Mouse (Mus musculus): ENCODE data around the gene Dact3. TPM values are rescaled to one million over a fixed set of nuclear protein-coding genes. Genes with fewer than 3 reads are reported as not detected.
A peak's percentile ranks its signal among the peaks of the same experiment; 100 is the strongest.

Gene Dact3
- polyA plus RNA-seq, 2 experiments = 11.5 to 64.3 TPM

DNA sequence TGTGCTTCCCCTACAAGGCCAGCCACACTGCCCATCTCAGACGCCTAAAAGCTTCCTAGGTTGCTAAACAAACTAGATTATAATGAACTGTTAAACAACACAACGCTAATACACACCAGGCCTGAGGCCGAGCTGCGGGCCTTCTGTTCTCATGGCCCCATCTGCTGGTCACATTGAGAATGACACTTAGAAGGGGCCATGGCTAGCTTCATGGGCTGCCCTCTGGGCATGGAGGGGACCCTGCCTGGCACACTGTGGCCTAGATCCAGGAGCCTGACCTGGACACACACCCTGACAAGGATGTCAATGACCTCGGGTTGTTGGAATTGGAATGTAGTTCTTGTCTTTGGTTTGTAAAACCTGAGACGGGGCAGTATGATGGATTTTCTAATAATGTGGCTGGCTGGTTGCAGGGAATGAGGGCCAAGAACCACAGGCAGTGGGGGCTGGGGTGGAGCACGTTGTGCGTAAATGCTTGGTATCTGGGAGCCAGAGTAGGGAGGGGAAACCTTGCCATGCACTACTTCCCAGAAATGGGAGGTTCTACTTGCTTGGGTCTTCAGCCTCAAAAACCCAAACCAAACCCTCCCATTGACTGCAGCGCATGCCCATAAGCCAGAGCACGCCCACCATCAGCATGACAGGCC, 38.8 kb downstream of the Dact3 start:
- no peak overlapping the region for H3K27ac ChIP-seq (replicated peaks; ENCODE audit: low read depth, low read length)

DNA sequence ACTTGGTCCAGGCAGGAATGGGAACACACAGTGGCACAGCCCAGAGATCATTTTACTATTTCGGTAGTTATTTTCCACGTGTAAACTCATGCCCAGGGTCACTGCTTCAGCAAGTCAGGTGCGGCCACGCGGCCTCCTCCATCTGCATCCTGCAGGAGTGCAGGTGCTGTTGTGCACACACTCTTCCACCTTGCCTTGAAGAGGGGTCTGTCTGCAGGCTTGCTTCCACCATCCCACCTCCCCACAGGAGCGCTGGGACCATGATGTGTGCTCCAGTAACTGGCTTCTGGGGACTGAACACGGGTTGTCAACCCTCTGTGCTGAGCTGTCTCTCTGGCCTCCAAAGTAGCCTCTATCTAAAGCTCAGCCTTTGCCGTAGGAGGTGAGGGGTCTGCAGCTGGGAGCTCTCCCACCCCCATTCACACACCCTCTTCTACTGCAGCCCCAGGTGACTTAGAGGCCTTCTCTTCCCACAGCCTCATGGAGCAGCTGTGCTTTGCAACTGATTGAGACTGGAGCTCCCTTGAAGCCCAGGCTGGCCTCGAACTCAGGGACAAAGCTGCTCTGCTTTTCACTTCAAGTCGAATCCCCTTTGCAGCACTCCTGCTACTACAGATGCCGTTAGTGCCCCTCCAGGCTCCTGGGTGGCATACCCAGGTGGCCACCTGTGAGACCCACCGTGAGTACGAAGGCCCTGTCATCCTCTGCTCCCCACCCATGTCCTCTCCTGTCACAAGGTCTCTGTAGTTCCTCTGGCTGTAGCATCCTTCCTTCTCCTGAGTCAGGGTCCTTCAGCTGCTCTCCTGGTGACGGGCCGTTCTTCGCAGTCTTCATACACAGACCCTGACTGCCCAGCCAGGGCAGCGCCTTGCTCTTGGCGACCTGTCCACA, 39.6 kb downstream of the Dact3 start:
- no peaks in the 10 kb centered on the region for H3K9me3 ChIP-seq (ENCODE audit: control insufficient read depth, low read length)
- ATAC-seq (ENCODE audit: low FRiP score, low read depth) = no peak
- peaks cover 7% of the 10 kb centered on the region for H3K4me1 ChIP-seq (ENCODE audit: control insufficient read depth, insufficient read depth, low read length)
- H3K27ac ChIP-seq (replicated peaks; ENCODE audit: low read depth, low read length) = no peak overlapping the region
- no peak for DNase-seq (ENCODE audit: low spot score)
- TF ChIP-seq POLR2A (IDR thresholded peaks at IDR 0.05; ENCODE audit: borderline replicate concordance, extremely low read depth, insufficient read depth, insufficient read length) = no peak
- no peak overlapping the region for H3K4me2 ChIP-seq (replicated peaks; ENCODE audit: low read depth, low read length, severe bottlenecking)
- H3K9ac ChIP-seq (ENCODE audit: low read depth, low read length, severe bottlenecking) = no peak overlapping the region
- no peak overlapping the region for H3K4me3 ChIP-seq (replicated peaks; ENCODE audit: low read length)
- peaks cover 59% of the 10 kb centered on the region for H3K36me3 ChIP-seq (ENCODE audit: control insufficient read depth, insufficient read depth, low read length)
- no peaks in the 10 kb centered on the region for H3K27me3 ChIP-seq (ENCODE audit: control insufficient read depth, insufficient read depth, low read length)
- 82% methylated on average over 18 of the region's 18 CpGs for WGBS

More for the DNA sequence above, 38.8 kb downstream of the Dact3 start:
- Histone ChIP-seq H3K27me3 (ENCODE audit: control insufficient read depth, insufficient read depth, low read length) (no peaks in the 10 kb centered on the region), H3K36me3 (ENCODE audit: control insufficient read depth, insufficient read depth, low read length) (peaks cover 51% of the 10 kb centered on the region), H3K9me3 (ENCODE audit: control insufficient read depth, low read length) (no peaks in the 10 kb centered on the region), H3K4me1 (ENCODE audit: control insufficient read depth, insufficient read depth, low read length) (peaks cover 5% of the 10 kb centered on the region; the same call in 1 of the 2 replicates), H3K4me3 (replicated peaks; ENCODE audit: low read length) (no peak overlapping the region), H3K9ac (ENCODE audit: low read depth, low read length, severe bottlenecking) (no peak overlapping the region), H3K4me2 (replicated peaks; ENCODE audit: low read depth, low read length, severe bottlenecking) (no peak overlapping the region)
- DNase-seq (ENCODE audit: low spot score) = peak; percentile 71
- peak; percentile 60 for ATAC-seq (ENCODE audit: low FRiP score, low read depth)
- TF ChIP-seq POLR2A (IDR thresholded peaks at IDR 0.05; ENCODE audit: borderline replicate concordance, extremely low read depth, insufficient read depth, insufficient read length) = no peak
- WGBS = 36% methylated on average over 10 of the region's 10 CpGs

DNA sequence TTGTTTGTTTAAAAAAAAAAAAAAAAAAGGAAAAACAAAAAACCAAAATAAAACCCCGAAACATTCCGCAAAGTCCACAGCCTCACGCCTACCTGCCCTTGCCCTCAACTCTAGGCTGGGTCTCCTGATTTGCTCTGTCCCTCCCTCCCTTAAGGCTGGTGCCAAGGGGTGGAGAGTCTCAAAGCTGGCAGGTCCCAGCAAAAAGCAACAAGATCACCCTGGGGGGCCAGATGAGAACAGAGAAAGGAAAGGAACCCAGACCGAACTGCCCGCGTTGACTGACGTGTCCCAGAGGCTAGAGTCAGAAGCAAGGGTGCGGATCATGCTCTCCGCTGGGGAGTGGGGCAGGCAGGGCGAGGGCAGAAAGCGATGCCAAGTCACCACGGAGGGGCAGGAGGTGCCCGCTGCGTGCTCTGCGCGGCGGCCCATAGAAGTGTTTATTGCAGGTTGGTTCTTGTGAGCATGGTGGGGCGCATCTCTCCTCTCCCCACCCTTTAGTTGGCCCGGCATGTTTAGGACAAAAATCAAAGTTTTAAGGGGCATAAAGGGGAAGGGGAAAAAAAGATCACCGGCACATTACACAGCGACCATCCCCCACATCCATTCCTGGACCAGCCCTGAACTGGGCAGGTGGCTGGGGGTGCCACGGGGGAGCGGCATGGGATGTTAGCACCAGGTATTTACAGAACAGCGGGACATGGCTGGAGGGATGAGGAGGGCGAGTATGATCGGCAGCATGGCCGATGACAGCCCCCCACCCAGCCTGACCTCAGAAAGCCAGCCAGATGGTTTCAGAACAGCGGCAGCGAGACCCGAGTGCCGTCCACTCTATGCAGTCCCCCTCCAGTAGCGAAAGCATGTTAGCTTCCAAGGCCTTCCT, 40.6 kb downstream of the Dact3 start:
- DNase-seq (ENCODE audit: low spot score) = no peak
- Histone ChIP-seq H3K9me3 (ENCODE audit: control insufficient read depth, low read length) (no peaks in the 10 kb centered on the region), H3K27ac (replicated peaks; ENCODE audit: low read depth, low read length) (no peak overlapping the region), H3K4me3 (replicated peaks; ENCODE audit: low read length) (no peak overlapping the region), H3K4me1 (ENCODE audit: control insufficient read depth, insufficient read depth, low read length) (peaks cover 16% of the 10 kb centered on the region), H3K27me3 (ENCODE audit: control insufficient read depth, insufficient read depth, low read length) (no peaks in the 10 kb centered on the region), H3K36me3 (ENCODE audit: control insufficient read depth, insufficient read depth, low read length) (peaks cover 63% of the 10 kb centered on the region), H3K4me2 (replicated peaks; ENCODE audit: low read depth, low read length, severe bottlenecking) (no peak overlapping the region), H3K9ac (ENCODE audit: low read depth, low read length, severe bottlenecking) (no peak overlapping the region)
- WGBS = 91% methylated on average over 32 of the region's 32 CpGs
- TF ChIP-seq POLR2A (IDR thresholded peaks at IDR 0.05; ENCODE audit: borderline replicate concordance, extremely low read depth, insufficient read depth, insufficient read length) = no peak
- ATAC-seq (ENCODE audit: low FRiP score, low read depth) = no peak

DNA sequence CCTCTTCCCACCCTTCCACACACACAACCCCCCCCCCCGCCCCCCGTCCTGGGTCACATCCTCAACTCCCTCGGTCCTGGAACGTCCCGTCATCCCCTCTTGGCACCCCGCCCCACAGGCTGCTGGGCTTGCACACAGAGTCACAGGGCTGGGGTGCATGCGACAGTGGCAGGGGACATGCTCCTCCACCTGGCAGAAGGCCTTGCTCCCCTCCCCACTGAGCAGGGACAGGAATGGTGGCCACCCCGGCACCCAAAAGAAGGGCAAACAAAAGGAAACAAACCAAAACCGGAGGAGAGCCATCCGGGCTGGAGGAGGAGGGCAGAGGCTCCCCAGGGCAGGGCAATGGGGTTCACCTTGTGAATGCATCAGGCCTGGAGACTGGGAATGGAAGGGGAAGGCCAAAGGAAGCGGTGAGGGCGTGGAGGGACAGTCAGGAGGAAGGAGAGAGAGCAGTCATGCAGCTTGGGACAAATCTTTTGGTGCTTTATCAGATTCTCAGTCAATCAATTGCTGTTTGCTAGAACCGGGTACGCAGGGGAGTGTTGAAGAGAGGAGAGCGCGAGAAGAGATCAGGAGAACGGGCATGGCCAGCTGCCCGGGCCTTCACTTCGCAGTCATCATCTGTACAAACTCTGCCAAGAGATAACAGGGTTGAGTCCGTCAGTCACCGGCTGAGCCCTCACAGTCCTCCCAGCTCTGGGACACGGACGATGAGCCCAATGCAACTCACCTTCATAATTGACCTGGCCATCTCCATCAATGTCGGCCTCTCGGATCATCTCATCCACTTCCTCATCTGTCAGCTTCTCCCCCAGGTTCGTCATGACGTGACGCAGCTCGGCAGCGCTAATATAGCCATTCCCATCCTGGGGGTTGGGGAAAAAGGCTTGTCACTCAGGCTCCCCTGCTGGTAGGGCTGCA, 41.5 kb downstream of the Dact3 start:
- no peak for DNase-seq (ENCODE audit: low spot score)
- H3K4me3 ChIP-seq (replicated peaks; ENCODE audit: low read length) = no peak overlapping the region
- no peak overlapping the region for H3K4me2 ChIP-seq (replicated peaks; ENCODE audit: low read depth, low read length, severe bottlenecking)
- WGBS = 87% methylated on average over 30 of the region's 30 CpGs
- no peak for TF ChIP-seq POLR2A (IDR thresholded peaks at IDR 0.05; ENCODE audit: borderline replicate concordance, extremely low read depth, insufficient read depth, insufficient read length)
- no peaks in the 10 kb centered on the region for H3K27me3 ChIP-seq (ENCODE audit: control insufficient read depth, insufficient read depth, low read length)
- no peak for ATAC-seq (ENCODE audit: low FRiP score, low read depth)
- H3K9ac ChIP-seq (ENCODE audit: low read depth, low read length, severe bottlenecking) = no peak overlapping the region
- no peaks in the 10 kb centered on the region for H3K9me3 ChIP-seq (ENCODE audit: control insufficient read depth, low read length)
- peaks cover 63% of the 10 kb centered on the region for H3K36me3 ChIP-seq (ENCODE audit: control insufficient read depth, insufficient read depth, low read length)
- H3K27ac ChIP-seq (replicated peaks; ENCODE audit: low read depth, low read length) = no peak overlapping the region
- peaks cover 25% of the 10 kb centered on the region for H3K4me1 ChIP-seq (ENCODE audit: control insufficient read depth, insufficient read depth, low read length)

Data from limb, embryonic 14.5 days (tissue).